Mouse (Mus musculus) left cerebral cortex, postnatal 14 days (tissue): Measurements from ENCODE around the gene Ptbp1. TPM values are rescaled to one million over a fixed set of nuclear protein-coding genes. Genes with fewer than 3 reads are reported as not detected.

ENCODE experiments used
- DNase-seq, 2 experiments: peaks; one replicate each; pipeline ENCODE4 v3.0.0; 2021 to 2022; ENCODE audit warnings: low spot score in 2 of 2, mixed read lengths in 1 of 2
- intact Hi-C: fragments of 180-260 bp; cut with DNase I; formaldehyde crosslinking; loops from one replicate; pipeline ENCODE4 v1.15.1; 2025
- total RNA-seq, 2 experiments: library from RNA; stranded (reverse); gene quantifications; 2 replicates each; pipeline ENCODE4 v1.2.3; 2021

The Ptbp1 gene
- total RNA-seq, 2 experiments from 2014 or later, result 52.1 to 61.1 TPM

DNA sequence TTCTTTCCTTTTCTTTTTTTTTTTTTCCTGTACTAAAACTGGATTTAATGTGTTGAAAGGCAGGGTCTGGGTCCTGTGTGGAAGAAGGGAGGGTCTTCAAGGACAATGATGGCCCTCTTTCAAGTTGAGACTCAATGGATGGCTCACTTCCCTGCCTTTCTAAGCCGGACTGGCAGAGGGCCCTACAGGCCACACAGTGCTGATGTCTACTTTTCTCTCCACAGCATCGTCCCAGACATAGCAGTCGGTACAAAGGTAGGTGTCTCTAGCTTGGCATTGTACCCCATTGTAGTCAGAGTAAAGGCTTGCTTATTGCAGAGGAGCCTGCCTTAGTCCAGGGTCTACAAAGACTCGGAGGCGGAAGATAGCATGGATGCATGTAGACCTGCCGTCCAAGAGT is 2.1 kb downstream of the Ptbp1 start:
- no peak for DNase-seq
- intact Hi-C loops, result no loop called here

DNA sequence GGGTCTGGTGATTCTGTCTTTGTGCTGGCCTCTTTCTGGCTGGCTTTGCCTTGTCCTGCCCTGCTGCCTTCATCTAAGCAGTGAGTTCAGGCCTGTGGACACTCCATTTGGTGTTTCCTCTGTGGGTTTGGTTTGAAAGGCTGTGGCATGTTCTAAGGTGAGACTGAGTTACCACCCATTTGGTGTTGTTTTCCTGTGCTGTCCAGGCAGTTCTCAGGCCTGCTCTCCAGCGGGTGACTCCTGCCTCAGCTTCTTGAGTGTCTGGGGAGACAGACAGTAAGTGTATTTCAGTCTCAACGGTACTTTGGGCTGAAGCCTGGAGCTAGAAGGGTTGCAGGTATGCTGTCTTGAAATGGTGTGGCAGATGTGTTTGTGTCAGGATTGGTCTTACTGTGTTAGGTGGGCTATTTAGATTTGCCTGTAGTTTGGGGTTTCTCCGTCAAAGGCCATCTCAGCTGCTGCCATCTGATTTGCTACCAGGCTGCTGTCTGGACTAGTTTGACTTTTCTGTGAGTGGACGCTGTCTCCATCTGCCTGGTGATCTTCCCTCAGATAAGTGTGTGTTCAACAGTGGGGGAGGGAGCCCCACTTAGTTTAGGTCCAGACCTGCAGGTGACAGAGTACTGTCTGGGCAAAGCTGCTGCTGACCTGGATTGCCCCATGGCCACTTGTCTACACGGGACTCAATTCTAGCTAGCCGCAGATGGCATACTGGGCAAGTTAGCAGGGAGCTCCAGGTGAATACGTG is 2.7 kb downstream of the Ptbp1 start:
- DNase-seq, result no peak
- intact Hi-C loops, result no loop called here

DNA sequence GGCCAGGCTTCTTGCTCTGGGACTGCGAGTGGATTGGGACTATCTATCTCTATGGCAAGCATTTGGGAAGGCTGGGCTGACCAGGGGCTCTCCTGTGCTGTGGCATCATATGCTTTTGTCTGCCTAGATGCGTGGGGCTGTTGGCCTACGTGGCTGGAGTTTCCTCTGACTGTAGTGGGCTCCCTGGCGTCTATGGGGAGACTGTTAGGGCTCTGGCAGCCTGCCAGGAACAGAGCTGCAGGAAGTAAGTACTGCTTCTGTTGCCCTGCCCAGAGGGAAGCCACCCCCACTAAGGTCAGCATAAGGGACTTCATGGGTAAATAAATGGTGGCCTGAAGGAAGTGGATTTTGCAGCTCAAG is 3.2 kb downstream of the Ptbp1 start:
- DNase-seq, result peak in 1 of 2 experiments; percentile 71
- intact Hi-C loops, result no loop called here

DNA sequence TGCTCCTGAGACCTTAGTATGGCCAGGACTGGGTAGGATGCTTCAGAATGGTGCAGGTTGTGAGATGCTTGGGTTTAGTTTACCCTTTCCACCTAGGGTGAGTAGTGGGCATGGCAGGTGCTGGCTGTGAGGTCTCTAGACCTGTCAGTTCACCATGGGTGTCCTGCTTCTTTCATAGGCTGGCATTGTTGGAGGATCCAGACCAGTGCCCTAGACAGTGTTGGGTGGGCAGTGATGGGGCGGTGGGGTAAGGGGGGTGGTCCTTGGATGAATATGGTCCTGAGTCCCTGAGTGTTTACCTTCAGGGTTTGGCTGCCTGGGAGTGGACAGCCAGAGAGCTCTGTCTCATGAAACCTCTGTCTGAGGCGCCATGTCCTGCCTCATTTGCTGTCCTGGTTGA is 3.7 kb downstream of the Ptbp1 start:
- DNase-seq, result no peak
- intact Hi-C loops, result no loop called here

DNA sequence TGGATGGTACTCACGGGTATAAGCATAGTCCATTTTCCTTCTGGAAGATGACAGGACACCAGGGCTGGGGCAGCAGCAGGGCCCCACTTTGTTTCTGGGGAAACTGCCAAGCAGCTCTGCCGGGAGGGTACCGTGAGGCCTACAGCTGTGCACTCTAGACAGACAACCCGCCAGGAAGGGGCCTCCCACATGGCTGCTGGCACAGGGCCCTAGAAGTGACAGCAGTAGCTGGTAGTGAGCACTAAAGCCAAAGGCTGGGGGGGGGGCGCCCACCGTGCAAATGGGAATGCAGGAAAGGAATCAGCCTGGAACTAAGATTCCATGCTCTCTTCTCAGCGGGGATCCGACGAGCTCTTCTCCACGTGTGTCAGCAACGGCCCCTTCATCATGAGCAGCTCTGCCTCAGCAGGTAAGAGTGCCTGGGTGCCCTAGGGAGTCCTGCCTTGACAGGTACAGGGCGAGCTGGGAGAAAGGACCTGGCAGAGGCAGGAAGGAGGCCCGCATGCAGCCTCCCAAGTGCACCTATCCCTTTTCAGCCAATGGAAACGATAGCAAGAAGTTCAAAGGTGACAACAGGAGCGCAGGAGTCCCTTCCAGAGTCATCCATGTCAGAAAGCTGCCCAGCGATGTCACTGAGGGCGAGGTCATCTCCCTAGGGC is 4.3 kb downstream of the Ptbp1 start:
- DNase-seq, result peak; percentile 77 to 78
- intact Hi-C loops, result no loop called here

DNA sequence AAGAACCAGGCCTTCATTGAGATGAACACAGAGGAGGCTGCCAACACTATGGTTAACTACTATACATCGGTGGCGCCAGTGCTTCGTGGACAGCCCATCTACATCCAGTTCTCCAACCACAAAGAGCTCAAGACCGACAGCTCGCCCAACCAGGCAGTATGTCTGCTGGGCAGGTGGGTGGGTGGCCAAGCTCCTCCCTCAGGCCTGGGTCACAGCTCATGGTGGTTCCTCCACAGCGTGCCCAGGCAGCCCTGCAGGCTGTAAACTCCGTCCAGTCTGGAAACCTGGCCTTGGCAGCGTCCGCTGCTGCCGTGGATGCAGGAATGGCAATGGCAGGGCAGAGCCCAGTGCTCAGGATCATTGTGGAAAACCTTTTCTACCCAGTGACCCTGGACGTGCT is 4.9 kb downstream of the Ptbp1 start:
- DNase-seq, result no peak
- intact Hi-C loops, result no loop called here

DNA sequence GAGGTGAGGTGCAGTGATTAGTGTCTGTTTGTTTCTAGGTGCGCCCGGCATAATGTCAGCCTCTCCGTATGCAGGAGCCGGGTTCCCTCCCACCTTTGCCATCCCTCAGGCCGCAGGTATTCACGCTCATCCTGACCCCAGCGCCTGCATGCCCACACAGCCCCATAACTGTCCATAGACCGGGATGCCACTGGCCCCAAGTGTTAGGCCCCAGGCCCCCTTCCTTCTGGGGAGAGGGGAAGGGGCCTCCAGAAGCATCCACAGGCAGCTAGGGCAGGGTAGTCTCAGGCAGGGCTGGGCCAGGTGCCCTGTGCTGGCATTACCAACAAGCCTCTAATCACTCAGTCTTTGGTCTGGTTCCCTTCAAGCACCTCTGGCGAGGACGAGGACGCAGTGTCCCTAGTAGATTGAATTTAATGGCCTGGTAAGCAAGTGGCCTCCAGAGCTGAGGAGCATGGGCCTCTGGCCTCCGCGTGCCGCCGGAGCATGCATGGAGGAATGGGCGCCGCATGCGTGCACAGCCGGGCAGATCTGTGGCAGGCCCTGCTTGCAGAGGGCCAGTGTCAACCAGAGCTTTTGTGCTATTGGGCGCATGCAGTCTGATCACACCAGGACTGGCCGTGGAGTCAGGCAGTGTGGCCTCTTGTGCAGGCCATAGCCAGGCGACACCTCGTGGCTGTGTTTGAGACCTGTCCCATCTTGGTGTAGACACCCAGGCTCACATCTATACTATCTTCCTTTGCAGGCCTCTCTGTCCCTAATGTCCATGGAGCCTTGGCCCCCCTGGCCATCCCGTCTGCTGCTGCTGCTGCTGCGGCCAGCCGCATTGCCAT is 6.1 kb downstream of the Ptbp1 start:
- DNase-seq, result no peak

DNA sequence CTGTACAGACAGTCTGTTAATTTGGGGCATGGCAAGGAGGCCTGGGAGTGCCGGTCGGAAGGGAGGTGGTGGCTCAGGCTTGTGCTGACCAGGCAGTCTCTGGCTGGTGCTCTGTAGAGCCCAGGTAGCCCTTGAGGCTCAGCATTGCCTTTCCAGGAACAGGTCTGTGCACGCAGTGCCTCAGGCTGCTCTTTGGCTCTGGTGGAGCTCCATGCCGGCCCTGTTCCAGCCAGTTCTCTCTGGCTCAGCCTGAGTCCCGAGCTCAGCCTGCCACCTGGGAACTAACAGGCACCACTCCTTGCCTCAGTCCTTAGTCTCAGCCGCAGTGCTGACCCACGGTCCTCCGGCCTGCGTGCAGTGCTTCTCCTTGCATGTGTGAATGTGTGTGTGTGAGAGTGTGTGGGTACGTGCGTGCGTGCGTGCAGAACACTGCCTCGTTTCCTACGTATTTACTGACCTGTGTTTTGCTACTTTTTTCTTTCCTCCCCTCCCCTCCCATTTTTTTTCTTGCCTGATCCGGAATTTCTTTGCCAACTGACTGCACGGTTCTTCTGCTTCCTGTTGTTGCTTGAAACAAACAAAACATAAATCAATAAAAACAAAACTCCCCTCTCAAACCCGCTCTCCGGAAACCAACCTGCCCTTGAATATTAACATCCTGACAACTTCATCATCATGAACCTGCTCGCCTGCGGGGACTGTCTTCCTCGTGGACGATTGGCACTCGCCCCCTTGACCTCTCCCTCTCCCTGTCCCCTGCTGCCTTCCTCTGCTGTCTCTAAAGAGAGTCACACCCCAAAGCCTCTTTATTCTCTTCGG is 7.2 kb downstream of the Ptbp1 start:
- no peak for DNase-seq
- intact Hi-C loops, result no loop called here

More for the DNA sequence above, 6.1 kb downstream of the Ptbp1 start:
- intact Hi-C loops, result no loop called here

DNA sequence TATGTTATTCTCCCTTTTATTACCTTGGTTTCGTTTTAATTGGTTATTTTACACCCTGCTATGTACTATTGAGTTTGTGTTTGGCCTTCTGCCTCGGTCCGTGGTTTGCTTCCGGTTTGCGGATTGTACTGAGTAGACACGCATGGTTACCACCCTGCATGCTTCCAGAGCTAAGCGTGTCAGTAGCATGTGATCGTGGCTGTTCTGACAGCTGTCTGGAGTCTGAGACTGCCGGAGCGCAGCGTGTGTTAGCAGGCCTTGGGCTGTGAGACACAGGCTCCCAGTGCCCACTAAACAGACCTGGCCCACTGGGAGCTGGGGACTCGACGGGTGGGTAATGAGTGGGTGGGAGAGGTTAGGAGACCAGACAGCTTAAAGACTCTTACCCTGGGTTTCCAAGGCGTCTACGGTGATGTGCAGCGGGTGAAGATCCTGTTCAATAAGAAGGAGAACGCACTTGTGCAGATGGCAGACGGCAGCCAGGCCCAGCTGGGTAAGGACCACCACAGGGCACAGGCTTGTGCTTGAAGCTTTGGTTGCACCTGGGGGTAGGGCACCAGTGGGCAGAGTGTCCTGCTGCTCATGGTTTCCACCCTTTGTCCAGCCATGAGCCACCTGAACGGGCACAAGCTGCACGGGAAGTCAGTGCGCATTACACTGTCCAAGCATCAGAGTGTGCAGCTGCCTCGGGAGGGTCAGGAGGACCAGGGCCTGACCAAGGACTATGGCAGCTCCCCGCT is 8.0 kb downstream of the Ptbp1 start:
- intact Hi-C loops, result no loop called here
- DNase-seq, result no peak

DNA sequence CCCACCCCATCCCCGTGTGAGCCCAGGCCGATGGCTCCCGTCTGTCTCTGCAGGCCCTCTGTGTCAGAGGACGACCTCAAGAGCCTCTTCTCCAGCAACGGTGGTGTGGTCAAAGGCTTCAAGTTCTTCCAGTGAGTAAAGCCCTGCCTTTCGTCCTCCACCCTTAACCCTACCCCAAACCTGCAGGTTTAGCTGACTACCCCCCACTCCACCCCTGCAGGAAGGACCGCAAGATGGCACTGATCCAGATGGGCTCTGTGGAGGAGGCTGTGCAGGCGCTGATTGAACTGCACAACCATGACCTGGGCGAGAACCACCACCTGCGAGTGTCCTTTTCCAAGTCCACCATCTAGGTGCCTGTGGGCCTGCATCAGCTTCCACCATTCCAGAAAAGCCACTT is 8.7 kb downstream of the Ptbp1 start:
- intact Hi-C loops, result no loop called here
- DNase-seq, result no peak

DNA sequence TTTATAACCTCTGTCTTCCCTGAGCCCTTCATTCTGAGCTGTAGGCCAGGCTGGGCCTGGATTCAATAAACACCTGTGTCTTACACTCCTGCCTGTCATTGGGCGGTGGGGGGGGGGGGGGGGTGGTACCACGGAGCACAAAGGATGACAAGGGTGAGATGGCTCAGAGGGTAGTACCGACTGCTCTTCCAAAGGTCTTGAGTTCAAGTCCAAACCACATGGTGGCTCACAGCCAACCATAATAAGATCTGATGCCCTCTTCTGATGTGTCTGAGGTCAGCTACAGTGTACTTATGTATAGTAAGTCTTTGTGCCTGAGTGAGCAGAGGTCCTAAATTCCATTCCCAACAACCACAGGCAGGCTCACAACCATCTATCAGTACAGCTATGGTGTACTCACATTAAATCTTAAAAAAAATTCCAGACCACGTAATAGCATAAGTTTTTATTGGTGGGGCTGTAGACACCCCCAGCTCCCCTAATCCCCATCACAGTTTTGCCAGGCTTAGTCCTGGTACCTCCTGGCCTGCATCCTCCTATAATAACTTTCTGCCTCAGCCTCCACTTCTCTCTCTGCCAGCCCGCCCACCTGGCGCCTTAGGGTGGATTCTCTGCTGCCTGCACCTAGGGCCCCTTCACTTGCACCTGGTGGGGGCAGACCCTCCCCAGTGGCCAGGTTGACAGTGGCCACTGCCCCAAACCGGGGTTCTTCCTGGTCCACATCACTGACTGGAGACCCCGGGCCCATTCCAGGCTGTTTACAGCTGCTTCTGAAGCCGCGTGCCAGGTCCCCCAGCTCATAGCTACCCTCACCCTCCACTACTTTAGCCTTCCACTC is 10.3 kb downstream of the Ptbp1 start:
- intact Hi-C loops, result no loop called here
- no peak for DNase-seq

DNA sequence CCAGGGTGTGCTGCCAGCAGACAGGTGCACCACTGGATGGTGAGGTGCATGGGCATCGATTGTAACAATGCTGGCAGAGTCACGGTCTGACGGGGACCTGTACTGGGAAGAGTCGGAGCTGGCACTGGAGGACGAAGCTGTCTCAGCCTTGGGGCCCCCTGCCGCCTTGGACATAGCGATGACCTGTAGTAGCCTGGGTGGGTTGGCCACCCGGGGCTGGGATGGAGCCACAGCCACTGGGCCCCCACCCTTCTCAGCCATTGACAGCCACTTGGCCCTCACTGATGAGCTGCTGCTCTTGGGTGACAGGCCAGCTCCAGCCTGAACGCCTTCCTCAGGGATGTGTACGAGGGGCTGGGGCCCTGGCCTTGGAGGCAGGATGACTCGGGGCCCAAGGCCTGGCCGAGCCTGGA is 11.0 kb downstream of the Ptbp1 start:
- intact Hi-C loops, result no loop called here
- DNase-seq, result no peak

DNA sequence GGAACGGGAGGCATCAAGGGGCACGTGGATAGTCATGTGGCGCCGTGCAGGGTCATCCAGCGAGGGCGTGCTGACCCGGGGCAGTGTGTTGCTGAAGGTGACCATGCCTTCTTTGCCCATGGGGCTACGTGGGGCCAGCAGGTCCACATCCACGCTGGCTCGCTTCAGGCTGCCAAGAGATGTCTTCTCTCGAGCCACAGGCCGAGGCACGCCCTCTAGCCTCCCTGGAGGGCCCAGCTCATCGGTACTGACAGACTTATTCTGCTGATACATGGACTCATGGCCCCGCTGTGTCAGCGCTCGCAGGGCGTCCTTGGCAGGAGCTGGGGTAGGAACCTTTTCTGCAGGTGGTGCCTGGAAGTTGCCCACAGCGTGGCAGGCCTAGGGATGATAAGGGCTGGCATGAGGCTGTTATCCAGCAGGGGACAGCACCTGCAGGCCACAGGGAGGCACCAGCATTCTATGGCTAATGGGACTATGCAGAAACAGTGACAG is 11.6 kb downstream of the Ptbp1 start:
- no peak for DNase-seq
- intact Hi-C loops, result no loop called here

DNA sequence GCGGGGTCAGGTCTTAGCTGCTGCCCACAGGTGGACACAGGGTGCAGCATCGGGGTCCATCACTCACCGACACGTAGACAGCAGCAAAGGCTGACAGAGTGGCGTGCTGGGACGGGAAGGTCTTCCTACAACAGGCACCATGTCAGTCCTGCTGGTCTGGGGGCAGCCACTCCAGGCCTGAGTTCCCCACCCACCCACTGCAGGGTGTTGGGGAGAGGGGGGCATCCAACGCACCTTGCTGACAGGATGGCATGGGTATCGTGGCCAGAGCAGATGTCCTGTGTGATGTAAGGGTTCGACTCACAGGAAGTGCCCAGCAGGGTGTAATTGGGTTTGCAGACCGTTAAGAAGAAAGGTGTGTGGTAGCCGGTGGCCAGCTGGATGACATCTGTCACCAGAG is 12.4 kb downstream of the Ptbp1 start:
- intact Hi-C loops, result no loop called here
- no peak for DNase-seq

DNA sequence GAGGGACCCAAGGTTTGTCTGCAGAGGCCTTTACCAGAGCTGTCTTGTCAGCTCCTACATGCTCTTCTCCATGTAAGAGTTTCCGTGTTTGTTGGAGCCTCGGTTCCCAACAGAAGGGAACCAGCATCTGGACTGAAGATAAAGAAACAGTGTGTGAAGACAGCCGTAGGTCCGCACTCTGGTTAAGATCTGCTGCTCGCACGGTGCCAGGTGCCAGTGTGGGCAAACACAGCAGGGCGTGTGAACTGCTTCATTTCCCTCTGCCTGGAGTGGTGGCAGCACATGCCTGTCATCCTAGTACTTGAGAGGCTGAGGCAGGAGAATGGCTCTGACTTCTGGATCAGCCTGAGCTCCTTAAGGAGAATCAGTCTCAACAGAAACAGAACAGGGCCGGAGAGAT is 17.6 kb downstream of the Ptbp1 start:
- intact Hi-C loops, result no loop called here

DNA sequence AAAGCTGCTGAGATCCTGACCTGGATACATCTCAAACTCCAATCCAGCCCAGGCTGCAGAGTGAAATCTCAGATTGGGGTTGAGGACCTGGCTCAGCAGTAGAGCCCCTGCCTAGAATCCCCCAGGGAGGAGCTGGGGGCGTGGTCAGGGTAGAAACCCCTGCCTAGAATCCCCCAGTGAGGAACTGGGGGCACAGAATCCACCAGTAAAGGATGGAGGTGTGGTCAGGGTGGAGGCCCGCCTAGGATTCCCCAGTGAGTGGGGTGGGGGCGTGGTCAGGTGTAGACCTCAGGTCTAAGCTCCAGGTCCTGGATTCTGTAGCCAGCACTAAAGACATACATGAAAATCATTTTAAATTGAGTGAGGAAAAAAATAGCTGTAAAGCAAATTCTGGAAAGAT is 18.6 kb downstream of the Ptbp1 start:
- DNase-seq, result no peak
- intact Hi-C loops, result no loop called here

More for the DNA sequence above, 17.6 kb downstream of the Ptbp1 start:
- DNase-seq, result peak in 1 of 2 experiments; percentile 54

DNA sequence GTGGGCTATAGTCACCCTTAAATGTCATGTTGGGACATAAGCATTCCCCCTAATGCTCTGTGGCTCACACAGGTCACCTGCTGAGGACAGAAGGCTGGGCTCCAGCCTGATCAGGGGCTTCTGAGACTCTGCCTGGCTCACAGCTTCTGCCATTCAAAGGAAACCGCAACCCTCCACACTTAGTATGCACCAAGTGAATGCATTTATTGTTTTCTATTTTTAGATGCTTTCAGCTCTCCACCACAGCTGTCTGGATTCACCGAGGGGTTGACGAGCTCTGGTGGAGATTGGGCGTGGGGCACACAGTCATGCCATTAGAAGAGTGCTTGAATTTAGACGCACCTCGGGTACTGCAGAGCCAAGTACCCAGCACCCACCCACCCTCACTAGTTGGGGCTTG is 19.1 kb downstream of the Ptbp1 start:
- DNase-seq, result no peak
- intact Hi-C loops, result no loop called here

DNA sequence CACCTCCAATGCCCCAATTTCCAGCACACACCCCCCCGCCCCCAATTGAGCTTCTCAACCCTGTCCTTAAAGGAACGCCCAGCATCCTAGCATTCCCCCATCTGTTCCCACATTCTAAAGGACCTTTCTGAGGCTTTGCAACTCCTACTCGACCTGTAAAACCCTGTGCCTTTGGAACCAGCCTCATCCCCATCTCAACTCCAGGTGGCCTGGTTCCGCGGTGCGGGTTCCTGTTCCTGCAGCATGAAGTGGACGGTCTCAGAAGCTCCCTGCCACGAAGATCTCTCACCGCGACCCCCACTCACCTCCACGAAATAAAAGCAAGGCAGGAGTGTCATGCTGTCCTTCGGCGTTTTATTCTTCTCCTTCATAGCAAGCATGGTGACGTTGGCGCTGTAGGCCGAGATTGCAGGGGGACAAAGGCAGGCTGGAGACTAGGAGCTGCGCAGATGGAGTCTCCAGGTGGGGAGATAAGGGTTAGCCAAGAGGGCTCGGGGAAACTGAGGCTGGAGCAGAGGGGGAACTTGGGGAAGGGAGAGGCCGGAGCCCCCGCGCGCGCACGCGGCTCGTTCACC is 19.6 kb downstream of the Ptbp1 start:
- intact Hi-C loops, result no loop called here
- no peak for DNase-seq
